Mouse (Mus musculus) liver, embryonic 15.5 days (tissue): ENCODE measurements around the gene Chd9. TPM values are rescaled to one million over a fixed set of nuclear protein-coding genes. Genes with fewer than 3 reads are reported as not detected.

Source experiments
- microRNA-seq: library from miRNA; unstranded; fragments of <30 nt; microRNA quantifications from one replicate; pipeline ENCODE4, GENCODE M21; 2016
- polyA plus RNA-seq: library from polyadenylated mRNA; unstranded; fragments of >200 nt; fragmentation: Nextera tagmentation; extraction: Ambion mirVana; gene quantifications from 2 replicates; pipeline ENCODE4 v1.2.1, GENCODE M21; 2015

The Chd9 gene
- polyA plus RNA-seq, 1 experiment from 2014 or later = 13.2 TPM

Small RNA genes within 50 kb of the gene (microRNA-seq; reads per million reads assigned to microRNA genes)
- not detected for gene Gm44382

Other genes with a start within 250 kb of the Chd9 start
- not detected in 2 replicates for gene Gm19935, start 11.0 kb upstream of the Chd9 start, polyA plus RNA-seq
- gene Rbl2, start 241.7 kb downstream of the Chd9 start, polyA plus RNA-seq = 5.3 and 5.4 TPM in 2 replicates